Mouse (Mus musculus): Measurements from ENCODE around the gene Xbp1. TPM values are rescaled to one million over a fixed set of nuclear protein-coding genes. Genes with fewer than 3 reads are reported as not detected.
A peak's percentile ranks its signal among the peaks of the same experiment; 100 is the strongest.
"Not testable (repeated sequence)": the region's sequence is repeated elsewhere in the genome, so short reads cannot be mapped to it uniquely, and the experiment has no call there.

Xbp1 gene
- total RNA-seq (2021) = 100 to 1,000 TPM; 156 to 162 TPM
- polyA plus RNA-seq (2012; rRNA removed) = 95.7 and 129 TPM in 2 replicates
- long read RNA-seq, transcript Xbp1-201 (5 exons, 2,129 nt) = major isoform, 206 of 234 reads
- long read RNA-seq, partial matches to known transcripts = 11 of 234 reads
- long read RNA-seq, other reads (novel, unspliced or antisense) = 12 of 234 reads

DNA sequence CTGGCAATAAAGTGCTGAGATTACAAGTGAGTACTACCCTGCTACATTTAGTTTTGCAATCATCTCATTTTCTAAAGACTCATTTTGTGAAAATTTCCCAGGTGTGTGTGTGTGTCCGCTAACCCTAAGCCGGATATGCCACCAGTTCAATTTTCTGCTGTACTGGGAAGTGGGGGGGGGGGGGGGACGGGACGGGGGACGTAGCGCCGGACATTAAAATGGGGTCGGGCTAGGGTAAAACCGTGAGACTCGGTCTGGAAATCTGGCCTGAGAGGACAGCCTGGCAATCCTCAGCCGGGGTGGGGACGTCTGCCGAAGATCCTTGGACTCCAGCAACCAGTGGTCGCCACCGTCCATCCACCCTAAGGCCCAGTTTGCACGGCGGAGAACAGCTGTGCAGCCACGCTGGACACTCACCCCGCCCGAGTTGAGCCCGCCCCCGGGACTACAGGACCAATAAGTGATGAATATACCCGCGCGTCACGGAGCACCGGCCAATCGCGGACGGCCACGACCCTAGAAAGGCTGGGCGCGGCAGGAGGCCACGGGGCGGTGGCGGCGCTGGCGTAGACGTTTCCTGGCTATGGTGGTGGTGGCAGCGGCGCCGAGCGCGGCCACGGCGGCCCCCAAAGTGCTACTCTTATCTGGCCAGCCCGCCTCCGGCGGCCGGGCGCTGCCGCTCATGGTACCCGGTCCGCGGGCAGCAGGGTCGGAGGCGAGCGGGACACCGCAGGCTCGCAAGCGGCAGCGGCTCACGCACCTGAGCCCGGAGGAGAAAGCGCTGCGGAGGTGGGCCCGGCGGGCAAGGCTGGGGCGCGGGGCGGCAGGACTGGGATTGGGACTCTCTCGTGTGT, at the start of gene Xbp1:
Gene Xbp1, plus strand, starts transcription at position 248 of the 854 bp plus-strand sequence.
- peak; percentile 99 for DNase-seq

GRCm38 (mm10) chr11:5474130-5474529, 46.3 kb upstream of the Xbp1 start:
- peak; percentile 56 for DNase-seq

DNA sequence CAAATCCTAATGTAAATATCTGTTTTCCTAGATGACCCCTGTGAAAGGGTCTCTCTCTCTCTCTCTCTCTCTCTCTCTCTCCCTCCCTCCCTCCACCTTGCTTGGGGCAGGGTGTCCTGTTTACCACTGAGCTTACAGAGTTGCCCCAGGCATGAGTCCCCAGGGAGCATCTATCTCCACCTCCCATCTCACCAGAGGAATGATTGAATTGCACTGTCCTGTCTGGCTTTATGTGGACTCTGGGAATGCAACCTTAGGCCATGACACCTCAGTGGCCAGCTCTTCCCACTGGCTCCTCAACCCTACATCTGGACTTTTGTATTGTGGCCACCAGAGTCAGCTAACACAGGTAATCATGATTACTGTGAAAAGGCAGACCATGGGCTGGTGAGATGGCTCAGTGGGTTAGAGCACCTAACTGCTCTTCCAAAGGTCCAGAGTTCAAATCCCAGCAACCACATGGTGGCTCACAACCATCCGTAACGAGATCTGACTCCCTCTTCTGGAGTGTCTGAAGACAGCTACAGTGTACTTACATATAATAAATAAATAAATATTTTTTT, 44.8 kb upstream of the Xbp1 start:
- not testable (repeated sequence) for DNase-seq

DNA sequence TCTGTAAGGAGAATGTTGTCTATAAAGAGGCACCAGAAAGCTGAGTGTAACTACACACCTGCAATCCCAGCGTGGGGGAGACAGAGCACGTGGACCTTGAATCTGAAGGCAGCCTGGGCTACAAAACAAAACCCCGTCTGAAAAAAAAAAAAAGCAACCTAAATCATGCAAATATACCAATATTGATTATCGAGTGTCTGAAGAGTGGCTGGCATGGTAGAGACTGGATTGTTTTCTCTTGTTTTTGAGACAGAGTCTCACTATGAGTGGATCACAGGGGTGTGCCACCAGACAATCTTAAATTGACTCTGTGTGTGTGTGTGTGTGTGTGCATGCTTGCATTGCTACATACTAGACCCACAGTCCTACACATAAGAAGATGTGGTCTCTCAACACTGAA, 43.7 kb upstream of the Xbp1 start:
- DNase-seq = no peak

DNA sequence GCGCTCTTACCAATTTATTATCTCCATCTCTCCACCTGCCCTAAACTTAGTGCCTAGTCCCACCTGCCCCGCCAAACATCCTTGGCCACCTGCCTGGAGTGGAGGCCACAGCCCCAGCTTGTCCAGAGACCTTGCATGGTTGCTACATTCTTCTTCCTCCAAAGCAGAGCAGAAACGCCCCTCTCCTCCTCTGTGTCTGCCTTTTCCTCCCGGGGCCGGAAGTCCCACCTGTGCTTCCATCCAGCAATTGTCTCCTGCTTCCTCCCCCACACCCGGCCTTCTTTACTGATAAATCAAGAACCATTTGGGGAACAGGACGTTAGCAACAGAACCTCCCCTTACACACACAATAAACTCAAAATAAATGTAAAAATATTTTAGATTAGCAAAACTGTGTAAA, 42.3 kb upstream of the Xbp1 start:
- DNase-seq = no peak

- no peak for DNase-seq
These were observed 41.6 kb upstream of the Xbp1 start for GRCm38 (mm10) chr11:5478831-5479230.

DNA sequence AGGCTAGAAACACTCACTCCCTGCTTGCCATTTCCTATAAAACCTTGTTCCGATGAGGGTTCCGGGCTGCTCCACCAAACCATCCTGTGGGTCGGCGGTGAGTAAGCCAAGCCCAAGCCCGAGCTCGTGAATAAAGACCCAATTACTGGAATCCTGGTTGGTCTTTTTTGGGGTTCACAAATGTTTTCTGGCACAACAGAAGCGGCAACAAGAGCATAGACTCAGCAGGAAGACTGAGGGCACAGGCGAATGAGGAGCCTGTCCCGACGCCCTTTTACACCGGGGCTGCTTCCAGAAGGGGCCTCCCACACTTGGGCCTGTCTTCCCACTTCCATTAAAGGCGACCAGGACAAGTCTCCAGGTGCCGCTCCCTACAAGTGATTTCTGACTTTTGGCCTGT, 37.9 kb upstream of the Xbp1 start:
- DNase-seq = no peak

DNA sequence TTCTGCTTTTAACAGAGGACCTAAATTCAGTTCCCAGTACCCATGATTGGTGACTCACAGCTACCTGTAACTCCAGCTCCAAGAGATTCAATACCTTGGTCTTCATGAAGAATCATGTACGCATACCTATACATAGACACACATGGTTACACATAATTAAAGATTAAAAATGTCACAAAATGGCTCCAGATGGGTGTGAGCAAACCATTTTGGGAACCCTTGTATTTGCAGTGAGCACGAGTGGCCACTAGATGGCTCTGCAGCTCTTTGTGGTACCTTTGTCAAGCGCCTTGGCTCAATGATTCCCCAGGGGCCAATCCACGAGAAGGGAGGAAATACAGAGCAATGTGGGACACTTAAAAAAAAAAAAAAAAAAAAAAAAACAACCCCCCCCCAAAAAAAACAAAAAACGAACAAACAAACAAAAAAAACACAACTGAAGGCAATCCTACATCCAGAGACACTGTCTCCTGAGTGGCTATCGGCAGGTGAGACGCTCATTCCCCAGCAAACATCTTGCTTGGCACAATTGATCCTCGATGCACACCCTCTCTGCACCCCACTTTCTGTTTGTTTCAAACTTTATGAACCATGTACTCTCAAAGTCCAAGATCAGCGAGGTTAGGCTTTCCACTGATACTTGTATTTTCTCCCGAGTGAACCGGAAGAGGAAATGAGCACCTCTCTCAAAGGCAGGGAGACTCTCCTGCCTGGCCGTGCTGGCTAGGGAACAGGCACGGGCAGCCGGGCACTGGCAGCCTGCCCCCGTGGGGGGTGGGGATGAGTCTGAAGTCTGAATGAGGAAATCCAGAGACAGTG, 35.1 kb upstream of the Xbp1 start:
- DNase-seq = peak; percentile 86

- DNase-seq = not testable (repeated sequence)
These were observed 31.0 kb upstream of the Xbp1 start for GRCm38 (mm10) chr11:5489433-5489832.

DNA sequence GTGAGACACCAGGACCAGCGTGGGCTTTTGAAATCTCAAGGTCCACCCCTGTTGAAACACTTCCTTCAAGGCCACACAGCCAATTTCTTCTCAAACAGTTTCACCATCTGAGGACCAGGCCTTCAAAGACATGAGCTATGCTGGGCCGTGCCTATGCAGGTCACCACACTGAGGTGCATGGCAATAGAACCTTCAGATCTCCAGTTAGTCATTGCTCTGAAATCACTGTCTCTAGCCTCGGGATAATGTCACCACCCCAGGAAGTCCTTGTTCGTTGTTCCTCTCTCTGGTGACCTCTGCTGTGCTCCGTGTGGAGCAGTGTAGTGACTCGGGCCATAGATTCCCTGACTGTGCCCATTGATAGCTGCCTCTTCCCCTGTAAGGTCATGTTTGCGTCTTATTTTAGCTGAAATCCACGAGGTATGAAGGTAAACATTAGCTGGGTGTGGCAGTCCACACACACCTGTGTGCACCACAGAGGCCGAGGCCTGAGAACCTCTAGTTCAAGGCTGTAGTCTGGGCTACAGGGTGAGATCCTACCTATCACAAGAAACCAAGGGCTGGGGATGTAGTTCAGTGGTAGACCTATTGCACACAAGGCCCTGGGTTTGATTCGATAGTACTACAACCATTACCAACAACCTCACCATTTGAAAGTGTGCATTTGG, 29.3 kb upstream of the Xbp1 start:
- peak; percentile 53 for DNase-seq

- DNase-seq = no peak
These were observed 28.5 kb upstream of the Xbp1 start for GRCm38 (mm10) chr11:5491912-5492311.

DNA sequence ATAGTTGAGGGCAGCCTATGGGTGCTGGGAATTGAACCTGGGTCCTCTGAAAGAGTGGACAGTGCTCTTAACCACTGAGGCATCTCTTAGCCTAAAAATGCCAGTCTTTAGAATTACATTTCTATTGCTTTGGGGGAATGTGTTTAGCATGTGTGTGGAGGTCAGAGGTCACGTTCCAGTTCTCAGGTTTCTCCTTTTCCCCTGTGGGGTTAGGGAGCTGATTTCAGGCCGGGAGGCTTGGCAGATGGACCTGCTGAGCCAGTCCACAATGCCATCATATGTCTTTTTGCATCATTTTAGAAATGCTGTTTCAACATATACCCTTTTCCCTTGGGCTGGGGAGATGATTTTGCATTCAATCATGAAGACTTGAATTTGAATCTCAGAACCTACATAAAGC, 26.6 kb upstream of the Xbp1 start:
- DNase-seq = no peak

DNA sequence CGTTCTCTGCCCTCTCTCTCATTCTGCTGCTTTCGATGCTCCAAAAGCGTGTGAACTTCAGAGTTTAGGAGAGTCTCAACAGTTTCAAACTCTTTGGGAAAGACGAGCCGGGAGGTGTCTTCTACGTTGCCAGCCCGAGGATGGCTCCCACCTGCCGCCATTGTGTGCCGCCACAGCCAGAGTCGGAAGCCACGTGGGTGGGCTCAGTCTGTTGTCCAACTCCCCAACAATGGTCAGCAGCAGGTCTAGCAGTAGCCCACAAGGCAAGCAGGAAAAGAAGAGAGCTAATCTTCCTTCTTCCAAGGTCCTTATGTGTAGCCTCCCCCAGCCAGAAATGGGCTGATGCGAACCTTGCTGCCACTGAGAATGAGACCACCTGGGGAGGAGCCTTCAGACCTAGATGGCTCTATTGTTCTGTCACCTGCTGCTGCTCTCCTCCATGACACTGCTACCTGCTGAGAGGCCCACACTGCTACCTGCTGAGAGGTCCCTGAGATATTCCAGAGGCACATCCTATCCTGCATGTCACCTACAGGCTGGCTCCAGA, 25.1 kb upstream of the Xbp1 start:
- DNase-seq = no peak

- DNase-seq = no peak
These were observed 24.6 kb upstream of the Xbp1 start for GRCm38 (mm10) chr11:5495906-5496305.

DNA sequence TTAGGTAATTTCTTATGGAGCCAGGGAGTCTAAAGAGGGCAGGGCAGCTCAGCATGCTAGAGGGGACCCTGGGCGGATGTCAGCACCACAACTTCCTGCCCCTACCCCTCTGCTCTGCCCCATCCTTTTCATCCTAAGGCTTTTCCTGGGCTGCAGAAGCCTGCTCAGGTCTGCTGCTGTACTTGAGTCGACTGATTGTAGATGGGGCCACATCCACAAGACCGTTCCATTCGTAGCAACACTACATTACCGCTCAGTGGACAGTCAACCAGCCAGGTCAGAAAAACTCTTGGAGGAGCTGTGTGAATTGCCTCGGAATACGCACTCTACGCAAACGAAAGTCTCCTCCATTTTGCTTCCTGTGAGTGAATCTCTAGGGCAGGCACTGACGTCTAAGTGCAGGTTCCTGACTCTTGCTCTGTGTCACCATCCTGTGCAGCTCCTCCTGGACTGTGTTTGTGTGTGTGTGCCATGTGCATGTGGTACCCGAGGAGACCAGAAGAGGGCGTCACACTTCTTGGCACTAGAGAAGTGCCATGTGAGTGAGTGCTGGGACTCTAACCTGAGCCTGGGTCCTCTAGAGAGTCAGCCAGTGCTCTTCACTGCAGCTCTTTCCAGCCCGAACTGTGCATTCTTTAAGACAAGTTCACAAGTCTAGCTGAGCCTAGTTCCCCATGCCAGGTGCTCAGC, 23.8 kb upstream of the Xbp1 start:
- DNase-seq = no peak

- no peak for DNase-seq
These were observed 22.0 kb upstream of the Xbp1 start for GRCm38 (mm10) chr11:5498422-5498821.

DNA sequence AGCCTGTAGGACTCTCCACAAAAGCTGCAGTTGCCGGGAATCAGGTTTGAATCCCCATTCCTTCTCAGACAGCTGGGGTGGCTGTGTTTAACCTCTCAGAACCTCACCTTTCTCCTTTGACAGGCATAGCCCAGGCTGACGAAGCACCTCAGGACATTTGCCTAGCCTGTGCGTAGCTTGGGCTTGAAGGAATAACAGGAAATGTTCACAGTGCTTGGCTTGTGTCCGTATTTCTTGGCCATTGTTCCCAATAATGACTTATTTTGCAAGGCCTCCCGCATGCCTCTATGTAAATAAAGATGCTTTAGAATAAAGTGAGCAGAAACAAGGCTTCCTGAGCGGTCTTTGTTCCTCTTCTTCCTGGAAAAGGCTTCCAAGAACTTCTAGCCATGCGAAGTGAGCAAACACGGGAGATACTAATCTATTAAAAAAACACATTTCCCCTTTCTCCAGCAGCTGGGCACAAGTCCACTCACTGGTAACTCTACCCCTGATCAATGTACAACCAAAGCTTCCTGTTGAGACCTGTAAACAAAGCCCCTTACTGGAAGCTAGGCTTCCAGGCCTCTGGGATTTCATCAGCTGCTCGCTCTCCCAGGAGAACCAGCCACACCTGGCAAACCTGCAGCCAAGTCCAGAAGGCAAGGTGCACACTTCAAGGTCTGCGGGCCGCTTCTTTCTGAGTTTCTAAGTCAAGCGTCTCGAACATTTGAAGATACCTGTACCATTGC, 21.4 kb upstream of the Xbp1 start:
- DNase-seq = no peak

DNA sequence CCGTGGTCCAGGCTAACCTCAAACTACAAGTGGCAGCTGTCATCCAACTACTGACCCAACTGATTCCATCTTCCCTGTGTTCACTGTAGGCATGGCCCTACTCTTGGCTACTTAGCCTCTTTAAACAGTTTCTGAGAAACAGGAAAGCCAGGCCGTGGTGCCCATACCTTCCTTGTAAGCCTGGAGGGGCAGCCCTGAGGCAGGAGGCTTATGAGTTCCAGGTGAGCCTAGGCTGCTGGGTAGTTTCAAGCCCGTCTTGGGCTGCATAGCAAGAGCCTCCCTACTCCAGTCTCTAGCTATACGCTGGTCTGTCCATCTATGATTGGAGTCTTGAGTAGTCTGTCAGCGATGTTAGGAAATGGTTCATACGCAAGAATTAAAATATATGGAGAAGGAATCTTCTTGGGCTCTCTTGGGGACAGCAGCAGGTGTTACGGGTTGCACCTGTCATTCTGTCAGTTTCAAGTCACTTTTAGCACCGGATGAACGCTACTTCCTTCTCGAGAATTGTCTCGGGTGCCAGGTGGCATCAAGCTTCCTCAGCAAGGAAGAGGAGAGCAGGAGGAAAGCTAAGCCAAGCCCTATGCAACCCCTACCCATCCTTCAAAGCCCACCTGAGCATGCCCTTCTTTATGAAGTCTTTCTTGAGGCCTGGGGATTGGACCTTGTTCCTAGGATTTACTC, 20.4 kb upstream of the Xbp1 start:
- DNase-seq = no peak

- no peak for DNase-seq
These were observed 19.3 kb upstream of the Xbp1 start for GRCm38 (mm10) chr11:5500903-5501741.

Data from adrenal gland, adult 2 months (tissue).